Mouse (Mus musculus) lung, embryonic 14.5 days (tissue): ENCODE measurements around the gene Olfr522. TPM values are rescaled to one million over a fixed set of nuclear protein-coding genes. Genes with fewer than 3 reads are reported as not detected.
A peak's percentile ranks its signal among the peaks of the same experiment; 100 is the strongest.

ENCODE experiments used
- ATAC-seq: fragments of 200-750 bp; cut with Nextera tagmentation; 2 replicates; pipeline ENCODE4 v1.8.0; 2017; ENCODE audit warnings: mild to moderate bottlenecking, moderate TSS enrichment, moderate library complexity; ENCODE audit not compliant: insufficient read depth
- DNase-seq: peaks from one replicate; pipeline ENCODE4 v3.0.0-alpha.2; 2015
- H3K27ac ChIP-seq: fragments of 300-500 bp; sonication (generic); 2 replicates; pipeline ENCODE4 v1.5.1; 2014; ENCODE audit warnings: low read depth, mild to moderate bottlenecking, moderate library complexity
- H3K27me3 ChIP-seq: fragments of 300-500 bp; sonication (generic); 2 replicates; pipeline ENCODE4 v1.6.1; 2014; ENCODE audit warnings: low read length, control low read depth; ENCODE audit not compliant: insufficient read depth
- H3K36me3 ChIP-seq: fragments of 300-500 bp; sonication (generic); 2 replicates; pipeline ENCODE4 v1.6.1; 2014; ENCODE audit warnings: control low read depth; ENCODE audit not compliant: insufficient read depth
- H3K4me1 ChIP-seq: fragments of 300-500 bp; sonication (generic); 2 replicates; pipeline ENCODE4 v1.6.1; 2014; ENCODE audit warnings: antibody characterized with exemption, control low read depth; ENCODE audit not compliant: insufficient read depth
- H3K4me2 ChIP-seq: fragments of 300-500 bp; sonication (generic); 2 replicates; pipeline ENCODE4 v1.6.1; 2014; ENCODE audit warnings: mild to moderate bottlenecking
- H3K4me3 ChIP-seq: fragments of 300-500 bp; sonication (generic); 2 replicates; pipeline ENCODE4 v1.5.1; 2014; ENCODE audit warnings: low read depth, low read length
- H3K9ac ChIP-seq: fragments of 300-500 bp; sonication (generic); 2 replicates; pipeline ENCODE4 v1.6.1; 2014
- H3K9me3 ChIP-seq: fragments of 300-500 bp; sonication (generic); 2 replicates; pipeline ENCODE4 v1.6.1; 2016; ENCODE audit warnings: low read depth, low read length, control low read depth
- CTCF ChIP-seq: IDR thresholded peaks from 2 replicates; pipeline ENCODE4 v1.5.1; 2016; ENCODE audit warnings: antibody characterized with exemption, low read depth
- WGBS: fragments of 180-500 bp; shearing (Covaris S2); extraction: QIAGEN DNeasy Blood & Tissue Kit; methylation state at CpG from one replicate; pipeline ENCODE4 v1.1.7; 2014; 5-methylcytosine and 5-hydroxymethylcytosine counted together
- polyA plus RNA-seq: library from polyadenylated mRNA; unstranded; fragments of >200 nt; fragmentation: Nextera tagmentation; extraction: Ambion mirVana; gene quantifications from 2 replicates; pipeline ENCODE4 v1.2.1, GENCODE M21; 2014

Gene Olfr522
- polyA plus RNA-seq, 1 experiment from 2014 or later, result not detected

- H3K36me3 ChIP-seq, result peaks cover 6% of the 10 kb centered on the region; the same call in 1 of the 2 replicates
Observed at GRCm38 (mm10) chr7:140126022-140126350, 38.6 kb downstream of the Olfr522 start.

GRCm38 (mm10) chr7:140125278-140126021, 39.1 kb downstream of the Olfr522 start:
- H3K4me1 ChIP-seq, result 0 out of 2 replicates have a peak, but pooled peaks cover 3% of the 10 kb centered on the region
- no peak for TF ChIP-seq CTCF
- H3K9ac ChIP-seq, result peak overlapping the region; percentile 79
- no peaks in the 10 kb centered on the region for H3K27me3 ChIP-seq
- H3K9me3 ChIP-seq, result no peaks in the 10 kb centered on the region
- WGBS, result under 1% methylated on average over 40 of the region's 40 CpGs
- H3K27ac ChIP-seq, result peak overlapping the region; percentile 63; the same call in 1 of the 2 replicates
- peak overlapping the region; percentile 73 for H3K4me3 ChIP-seq
- peak overlapping the region; percentile 89 for H3K4me2 ChIP-seq
- H3K36me3 ChIP-seq, result peaks cover 3% of the 10 kb centered on the region; the same call in 1 of the 2 replicates
- ATAC-seq, result peak; percentile 98
- DNase-seq, result peak; percentile 91

More at GRCm38 (mm10) chr7:140126022-140126350, 38.6 kb downstream of the Olfr522 start:
- WGBS, result 4% methylated on average over 5 of the region's 5 CpGs
- 0 out of 2 replicates have a peak, but pooled peaks cover 3% of the 10 kb centered on the region for H3K4me1 ChIP-seq
- no peak; the same call in 1 of the 2 replicates for ATAC-seq
- H3K27ac ChIP-seq, result peak overlapping the region; percentile 63; the same call in 1 of the 2 replicates
- peak overlapping the region; percentile 79 for H3K9ac ChIP-seq
- H3K4me3 ChIP-seq, result peak overlapping the region; percentile 73
- H3K4me2 ChIP-seq, result peak overlapping the region; percentile 89
- H3K27me3 ChIP-seq, result no peaks in the 10 kb centered on the region
- no peak for DNase-seq
- H3K9me3 ChIP-seq, result no peaks in the 10 kb centered on the region
- no peak for TF ChIP-seq CTCF

GRCm38 (mm10) chr7:140124382-140124781, 40.2 kb downstream of the Olfr522 start:
- 0 out of 2 replicates have a peak, but pooled peaks cover 1% of the 10 kb centered on the region for H3K36me3 ChIP-seq
- no peak for DNase-seq
- no peak for TF ChIP-seq CTCF
- H3K9ac ChIP-seq, result no peak overlapping the region
- 0 out of 2 replicates have a peak, but pooled peaks cover 3% of the 10 kb centered on the region for H3K4me1 ChIP-seq
- H3K27ac ChIP-seq, result no peak overlapping the region
- no peaks in the 10 kb centered on the region for H3K27me3 ChIP-seq
- no peak overlapping the region for H3K4me3 ChIP-seq
- ATAC-seq, result no peak
- WGBS, result 88% methylated on average over 1 of the region's 1 CpGs
- H3K9me3 ChIP-seq, result no peaks in the 10 kb centered on the region
- H3K4me2 ChIP-seq, result no peak overlapping the region

GRCm38 (mm10) chr7:140122765-140123164, 41.8 kb downstream of the Olfr522 start:
- no peaks in the 10 kb centered on the region for H3K36me3 ChIP-seq
- 0 out of 2 replicates have a peak, but pooled peaks cover 3% of the 10 kb centered on the region for H3K4me1 ChIP-seq
- no peak for DNase-seq
- H3K9me3 ChIP-seq, result no peaks in the 10 kb centered on the region
- WGBS, result 28% methylated on average over 4 of the region's 4 CpGs
- no peak overlapping the region for H3K27ac ChIP-seq
- H3K4me3 ChIP-seq, result no peak overlapping the region
- no peak overlapping the region for H3K4me2 ChIP-seq
- no peak for ATAC-seq
- no peak overlapping the region for H3K9ac ChIP-seq
- no peaks in the 10 kb centered on the region for H3K27me3 ChIP-seq
- no peak for TF ChIP-seq CTCF

- Histone ChIP-seq H3K27ac (no peak overlapping the region), H3K4me2 (no peak overlapping the region), H3K27me3 (no peaks in the 10 kb centered on the region), H3K36me3 (no peaks in the 10 kb centered on the region), H3K9me3 (no peaks in the 10 kb centered on the region), H3K9ac (no peak overlapping the region), H3K4me3 (no peak overlapping the region), H3K4me1 (0 out of 2 replicates have a peak, but pooled peaks cover 6% of the 10 kb centered on the region)
- 57% methylated on average over 13 of the region's 13 CpGs for WGBS
- no peak for TF ChIP-seq CTCF
- DNase-seq (no peak), ATAC-seq (no peak)
Observed at GRCm38 (mm10) chr7:140121338-140121910, 43.1 kb downstream of the Olfr522 start.

GRCm38 (mm10) chr7:140120484-140120883, 44.1 kb downstream of the Olfr522 start:
- 0 out of 2 replicates have a peak, but pooled peaks cover 3% of the 10 kb centered on the region for H3K4me1 ChIP-seq
- H3K27me3 ChIP-seq, result no peaks in the 10 kb centered on the region
- TF ChIP-seq CTCF, result no peak
- no peak for DNase-seq
- H3K4me3 ChIP-seq, result no peak overlapping the region
- 88% methylated on average over 2 of the region's 2 CpGs for WGBS
- ATAC-seq, result no peak
- H3K9me3 ChIP-seq, result no peaks in the 10 kb centered on the region
- no peak overlapping the region for H3K27ac ChIP-seq
- no peaks in the 10 kb centered on the region for H3K36me3 ChIP-seq
- H3K9ac ChIP-seq, result no peak overlapping the region
- H3K4me2 ChIP-seq, result no peak overlapping the region
